Mouse (Mus musculus) kidney, adult 9 months (tissue): ENCODE data around the gene Olfr368.

ENCODE experiments used
- DNase-seq: peaks from one replicate; pipeline ENCODE4 v3.0.0; 2022

Gene Olfr368

DNA sequence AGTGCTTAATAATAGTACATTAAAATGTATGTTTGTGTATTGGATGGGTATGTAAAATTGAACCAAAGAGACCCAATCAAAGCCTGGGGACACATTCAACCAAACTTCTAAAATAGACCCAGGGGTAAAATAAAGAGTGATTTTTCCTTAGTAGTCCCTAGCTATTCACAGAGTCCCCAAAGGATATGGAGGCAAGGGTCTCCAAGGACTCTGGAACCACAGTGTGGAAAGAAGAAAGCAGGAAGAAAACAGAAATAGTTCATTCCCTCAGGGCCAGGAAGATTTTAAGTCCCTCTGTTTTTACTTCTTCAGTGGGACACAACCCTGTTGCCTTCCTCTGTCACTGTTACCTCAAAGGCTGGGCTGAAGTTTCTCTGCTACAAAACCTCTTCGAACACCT lies at the start of gene Olfr368:
TSS of gene Olfr368 (plus strand) at position 301 of the 400 bp plus-strand sequence.
- DNase-seq = no peak

DNA sequence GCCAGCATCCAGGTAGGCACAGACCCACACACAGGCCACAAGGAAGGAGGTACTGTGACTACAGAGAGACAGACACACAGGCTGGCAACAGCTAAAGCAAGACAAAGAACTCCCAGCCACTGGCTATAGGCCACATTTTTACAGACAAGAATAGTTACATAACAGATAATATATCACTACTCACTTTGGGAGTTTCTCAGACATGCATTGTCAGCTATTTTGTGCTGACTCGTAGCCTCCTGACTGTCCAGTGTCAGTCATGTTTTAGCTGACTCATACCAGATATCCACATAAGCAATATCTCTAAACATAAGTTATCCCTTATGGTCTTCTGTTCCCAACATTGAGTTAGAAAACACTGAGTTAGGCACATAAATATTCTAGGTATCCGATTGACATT lies 7.0 kb downstream of the Olfr368 start:
- DNase-seq = no peak

DNA sequence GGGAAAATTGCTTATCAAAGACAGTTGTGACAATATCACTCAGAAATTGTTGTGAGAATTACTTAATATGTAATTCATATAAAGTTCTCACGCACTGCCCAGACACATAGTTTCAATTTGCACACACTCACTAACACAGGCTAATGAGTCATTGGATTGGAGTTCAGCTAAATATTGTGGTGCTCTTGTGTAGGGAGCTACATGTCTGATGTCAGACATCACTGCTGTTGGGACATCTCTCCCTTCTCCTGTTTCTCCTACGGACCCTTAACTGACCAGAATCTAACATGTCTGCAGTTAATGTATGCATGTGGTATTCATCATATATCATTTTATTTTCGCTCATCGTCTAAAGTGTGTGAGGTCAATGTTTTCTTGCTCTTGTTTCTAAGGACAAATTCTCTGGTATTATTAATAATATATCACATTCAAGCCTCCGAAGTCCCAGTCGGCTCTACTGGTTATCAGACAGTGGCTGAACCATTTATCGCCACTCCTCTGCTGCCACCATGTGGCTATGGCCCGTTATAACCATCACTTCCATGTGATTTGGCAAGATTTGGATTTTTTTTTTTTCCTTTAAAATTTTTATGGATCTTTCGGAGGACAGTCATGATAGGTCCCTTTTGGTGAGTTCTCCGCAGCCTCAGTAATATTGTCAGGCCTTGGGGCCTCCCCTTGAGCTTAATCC lies 12.3 kb downstream of the Olfr368 start:
- peak; percentile 42 for DNase-seq

DNA sequence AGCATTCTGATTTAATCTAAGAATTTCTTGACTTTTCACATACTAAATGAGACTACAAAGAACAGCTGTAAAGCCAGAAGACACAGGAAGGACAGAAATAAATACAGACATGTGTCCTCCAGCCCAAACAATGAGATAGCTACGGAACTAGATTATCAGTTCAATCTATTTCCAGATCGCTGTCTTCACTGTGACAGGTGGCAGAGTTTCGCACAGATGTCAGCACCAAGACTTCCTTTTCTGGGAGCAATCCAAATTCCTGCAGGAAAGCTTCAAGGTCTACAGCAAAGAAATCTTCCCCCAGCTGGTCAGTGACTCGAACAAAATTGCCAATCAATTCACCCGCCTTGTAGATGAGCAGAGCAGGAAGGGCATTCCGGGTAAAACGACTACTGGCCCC lies 25.4 kb downstream of the Olfr368 start:
- peak; percentile 48 for DNase-seq

DNA sequence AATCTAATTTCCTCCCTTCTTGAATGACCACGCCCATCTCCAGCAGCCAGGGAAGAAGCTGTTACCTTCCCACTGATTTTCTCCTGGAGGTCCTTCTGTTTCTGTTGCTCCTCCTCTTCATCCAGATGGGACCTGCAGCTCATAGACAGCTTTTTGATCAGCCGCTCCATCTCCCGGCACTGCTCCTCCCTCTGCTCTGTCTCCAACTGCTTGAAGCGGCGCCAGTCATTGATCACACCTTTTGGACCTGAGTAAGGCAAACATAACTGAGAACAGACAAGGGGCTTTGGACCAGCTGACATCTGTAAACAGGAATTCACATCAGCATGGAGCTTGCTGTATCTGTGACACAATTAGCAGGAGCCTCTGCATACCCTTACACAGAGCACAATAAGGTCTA lies 29.3 kb downstream of the Olfr368 start:
- no peak for DNase-seq

DNA sequence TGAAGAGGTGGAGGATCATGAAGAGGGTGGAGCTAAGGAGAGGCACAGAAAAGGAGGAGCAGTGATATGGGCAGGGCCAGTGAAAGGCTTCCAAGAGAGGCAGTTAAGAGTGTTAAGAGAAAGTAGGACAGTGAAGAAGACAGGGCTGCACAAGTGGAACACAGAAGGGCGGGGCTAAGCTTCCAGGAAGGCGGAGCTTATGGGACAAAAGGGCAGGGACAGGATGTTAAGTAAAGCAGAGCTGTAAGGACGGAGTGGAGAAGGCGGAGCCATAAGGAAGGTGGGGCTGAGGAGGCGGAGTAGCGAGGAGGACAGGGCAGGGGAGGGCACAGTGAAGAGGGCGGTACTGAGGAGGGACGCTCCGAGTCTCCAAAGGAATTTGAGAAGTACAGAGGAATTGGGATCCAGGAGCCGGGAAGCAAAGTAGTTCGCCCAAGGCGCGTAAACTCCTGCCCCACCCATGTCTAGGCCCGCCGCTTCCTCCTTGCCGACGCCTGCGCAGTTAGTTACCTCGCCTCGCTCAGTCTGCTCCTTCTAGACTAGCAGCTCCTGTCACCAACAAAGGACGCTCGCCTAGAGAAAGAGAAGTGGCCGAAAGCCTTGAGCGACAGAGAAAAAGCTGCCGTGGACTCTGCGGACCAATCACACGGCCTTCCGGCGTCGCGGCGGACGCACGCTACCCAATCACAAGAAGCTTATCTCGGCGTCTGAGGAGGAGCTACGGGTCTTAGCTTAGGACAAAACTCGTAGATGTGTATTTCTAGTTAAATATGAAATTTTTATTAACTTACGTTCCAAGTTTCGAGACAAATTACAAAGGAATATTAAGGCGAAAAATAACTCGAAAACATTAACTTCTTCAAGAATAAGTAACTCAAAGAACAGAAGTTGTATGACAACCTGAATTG lies 32.6 kb downstream of the Olfr368 start, which contains the start of gene Pdcl:
TSS of gene Pdcl (minus strand) at position 700 of the 908 bp plus-strand sequence.
- peak; percentile 98 for DNase-seq

DNA sequence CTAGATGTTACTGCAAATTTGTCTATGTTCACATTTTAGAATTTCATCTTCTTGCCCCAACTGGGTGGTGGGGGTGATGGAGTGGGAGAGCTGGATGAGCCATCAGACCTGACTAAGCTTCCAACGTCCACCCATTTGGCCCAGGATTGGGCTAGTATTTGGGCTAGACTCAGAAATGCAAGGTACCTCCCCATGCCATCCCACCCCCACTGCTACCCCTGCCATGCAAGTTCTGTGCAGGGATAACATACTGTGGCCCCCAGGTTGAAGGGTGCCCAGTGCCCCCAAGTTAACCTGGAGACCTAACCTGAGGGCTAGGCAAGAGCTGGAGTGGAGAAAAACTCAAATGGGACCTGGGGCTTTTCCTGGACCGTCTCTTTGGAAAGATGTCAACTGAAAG lies 33.6 kb downstream of the Olfr368 start:
- no peak for DNase-seq

DNA sequence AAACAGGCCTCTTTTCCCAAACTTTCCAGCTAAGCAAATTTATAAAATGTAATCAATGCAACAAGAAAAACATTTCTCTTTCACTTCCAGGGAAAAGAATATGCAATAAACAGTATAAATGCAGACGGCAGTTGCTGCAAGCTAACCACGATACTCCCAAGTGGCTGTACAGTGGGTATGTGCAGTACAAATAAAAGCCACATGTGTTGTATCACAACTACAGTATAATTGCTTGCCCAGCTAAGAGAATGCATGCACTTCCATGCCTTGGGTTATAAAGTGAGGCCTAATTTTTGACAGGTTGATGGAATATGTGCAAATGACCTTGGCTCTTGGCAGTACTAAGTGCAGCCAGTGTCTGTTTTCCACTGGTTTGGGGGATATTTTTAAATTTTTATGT lies 44.3 kb downstream of the Olfr368 start:
- DNase-seq = no peak

DNA sequence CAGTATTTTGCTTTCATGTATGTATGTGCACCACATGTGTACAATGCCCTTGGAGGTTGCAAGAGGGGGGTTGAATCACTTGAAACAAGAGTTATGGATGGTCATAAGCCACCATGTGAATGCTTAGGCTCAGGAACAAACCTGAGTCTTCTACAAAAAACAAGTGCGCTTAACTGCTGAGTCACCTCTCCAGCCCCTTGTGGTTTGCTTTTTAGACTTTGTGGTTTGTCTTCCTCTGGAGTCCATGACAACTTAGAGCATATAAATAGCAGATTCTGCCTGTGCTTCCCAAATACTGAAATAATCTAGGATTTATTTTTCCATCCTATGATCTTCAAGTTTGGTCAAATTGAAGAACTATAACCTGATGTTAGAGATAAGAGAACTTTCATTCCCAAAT lies 49.7 kb downstream of the Olfr368 start:
- DNase-seq = no peak

DNA sequence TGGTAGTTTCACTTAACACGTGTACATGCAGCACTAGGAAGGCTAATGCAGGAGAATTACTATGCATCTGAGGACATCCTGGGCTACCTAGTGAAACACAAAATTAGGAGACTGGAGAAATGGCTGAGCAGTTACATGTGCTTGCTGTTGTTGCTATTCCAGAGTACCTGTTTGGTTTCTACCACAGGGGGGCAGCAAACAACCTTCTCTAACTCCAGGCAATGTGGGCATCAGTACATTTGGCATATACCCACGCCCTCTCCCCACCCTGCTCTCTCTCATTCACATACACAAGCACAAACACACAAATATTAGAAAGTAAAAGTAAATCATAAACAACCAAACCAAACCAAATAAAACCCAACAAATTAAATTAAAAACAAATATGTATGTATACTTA lies 53.9 kb downstream of the Olfr368 start:
- peak; percentile 72 for DNase-seq
